In the genomic region with DNA sequence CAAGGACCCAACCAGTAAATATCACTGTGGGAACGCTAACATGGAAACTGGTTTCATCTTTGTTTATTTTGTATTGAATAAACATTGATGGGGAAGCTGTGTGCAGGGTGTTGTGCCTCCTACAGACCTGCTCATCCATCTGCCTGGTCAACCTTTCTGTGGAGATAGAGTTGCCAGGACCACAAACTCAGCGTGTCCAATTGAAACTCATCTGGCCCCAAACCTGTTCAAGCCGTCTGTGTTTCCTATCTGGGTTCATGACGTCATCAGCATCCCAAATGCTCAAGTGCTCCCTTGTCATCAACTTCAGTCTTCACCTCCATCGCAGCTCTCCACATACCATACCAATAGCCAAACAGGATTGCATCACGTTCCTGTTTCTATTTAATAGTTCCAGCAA, we compare ENCODE assay signal across 27 mouse cellular contexts.
DNase-seq lines count a peak whose midpoint lies in the region; ATAC-seq lines count a peak whose summit lies in the region.
"Had no signal": no experiment of that assay in that cellular context is flagged by ENCODE, and none has a peak within 500 bp of the region (broad histone marks: within the 10 kb centered on the region; RNA-seq: fewer than 3 reads in every experiment).

No protein-coding gene starts in this region.

- 47% methylated on average over 6 of the region's 6 CpGs for WGBS in heart, embryonic 10.5 days
- WGBS in heart, embryonic 15.5 days, result 48% methylated on average over 6 of the region's 6 CpGs
- whole genome bisulfite sequencing in midbrain, embryonic 13.5 days, result 95% methylated on average over 6 of the region's 6 CpGs

- no peak overlapping the region for H3K4me2 ChIP-seq in heart, embryonic 15.5 days
- H3K4me2 ChIP-seq in midbrain, embryonic 13.5 days (replicated peaks), result no peak overlapping the region
- H3K4me2 ChIP-seq: embryonic facial prominence, embryonic 12.5 days; forebrain, embryonic 15.5 days; hindbrain, embryonic 14.5 days; limb, embryonic 12.5 days; midbrain, embryonic 11.5 days; stomach, embryonic 15.5 days had no signal

- H3K27ac ChIP-seq in heart, embryonic 10.5 days, result 0 out of 2 replicates have a peak overlapping the region, but pooled peaks have one; percentile 29
- peak overlapping the region; percentile 74 for H3K27ac ChIP-seq in heart, embryonic 15.5 days
- no peak overlapping the region for H3K27ac ChIP-seq in midbrain, embryonic 13.5 days
- H3K27ac ChIP-seq: embryonic facial prominence, embryonic 12.5 days; forebrain, embryonic 15.5 days; hindbrain, embryonic 14.5 days; left cerebral cortex, adult 2 months; limb, embryonic 12.5 days; stomach, embryonic 15.5 days had no signal

- no peak overlapping the region for H3K4me3 ChIP-seq in heart, embryonic 10.5 days
- no peak overlapping the region for H3K4me3 ChIP-seq in heart, embryonic 15.5 days
- H3K4me3 ChIP-seq in midbrain, embryonic 13.5 days (replicated peaks), result no peak overlapping the region
- H3K4me3 ChIP-seq: embryonic facial prominence, embryonic 12.5 days; forebrain, embryonic 15.5 days; left cerebral cortex, adult 2 months; limb, embryonic 12.5 days; stomach, embryonic 15.5 days had no signal

- DNase-seq in heart, embryonic 10.5 days (ENCODE audit: low spot score), result peak; percentile 78
- DNase-seq in heart, postnatal 14 days, result no peak
- DNase-seq in layer of hippocampus, adult 11-12 months (ENCODE audit: low spot score), result peak; percentile 43
- peak; percentile 74 for DNase-seq in layer of hippocampus, adult 9-11 months
- DNase-seq in cerebellum, adult 11 months, result no peak
- DNase-seq in testis, postnatal 10 days (ENCODE audit: low spot score), result no peak
- DNase-seq: adrenal gland, postnatal 14 days; cerebellum, adult 11-12 months; cerebellum, adult 9-11 months; embryo, embryonic 11 days; gastrocnemius, postnatal 25 days; kidney, adult 9 months; kidney, postnatal 10 days; lung, postnatal 36 days; retina, postnatal 1 day; right cerebral cortex, postnatal 14 days; thymus, postnatal 14 days had no signal

- H3K36me3 ChIP-seq in heart, embryonic 10.5 days, result no peaks in the 10 kb centered on the region
- no peaks in the 10 kb centered on the region for H3K36me3 ChIP-seq in heart, embryonic 15.5 days
- H3K36me3 ChIP-seq in midbrain, embryonic 13.5 days, result no peaks in the 10 kb centered on the region
- H3K36me3 ChIP-seq: embryonic facial prominence, embryonic 12.5 days; forebrain, embryonic 15.5 days; limb, embryonic 12.5 days; stomach, embryonic 15.5 days had no signal

- H3K4me1 ChIP-seq in heart, embryonic 10.5 days, result peaks cover 4% of the 10 kb centered on the region; the same call in 1 of the 2 replicates
- H3K4me1 ChIP-seq in heart, embryonic 15.5 days (replicated peaks), result peaks cover 7% of the 10 kb centered on the region
- H3K4me1 ChIP-seq in midbrain, embryonic 13.5 days (replicated peaks), result no peaks in the 10 kb centered on the region
- H3K4me1 ChIP-seq: embryonic facial prominence, embryonic 12.5 days; forebrain, embryonic 15.5 days; limb, embryonic 12.5 days; stomach, embryonic 15.5 days had no signal

- no peak overlapping the region for H3K9ac ChIP-seq in heart, embryonic 15.5 days
- H3K9ac ChIP-seq in midbrain, embryonic 13.5 days (replicated peaks), result no peak overlapping the region
- H3K9ac ChIP-seq: embryonic facial prominence, embryonic 12.5 days; forebrain, embryonic 15.5 days; hindbrain, embryonic 14.5 days; limb, embryonic 12.5 days; stomach, embryonic 15.5 days had no signal

- peak; percentile 70 for ATAC-seq in heart, embryonic 15.5 days (replicated peaks; ENCODE audit: insufficient number of reproducible peaks, insufficient read depth, low FRiP score, low read depth)
- ATAC-seq in midbrain, embryonic 13.5 days, result no peak
- ATAC-seq: forebrain, embryonic 15.5 days; intestine, postnatal 0 days had no signal

- H3K9me3 ChIP-seq in heart, embryonic 10.5 days, result no peaks in the 10 kb centered on the region
- H3K9me3 ChIP-seq in heart, embryonic 15.5 days (replicated peaks), result no peaks in the 10 kb centered on the region
- H3K9me3 ChIP-seq in midbrain, embryonic 13.5 days, result peaks cover 5% of the 10 kb centered on the region; the same call in 1 of the 2 replicates
- H3K9me3 ChIP-seq: embryonic facial prominence, embryonic 12.5 days; forebrain, embryonic 15.5 days; stomach, embryonic 15.5 days had no signal

- H3K27me3 ChIP-seq in heart, embryonic 10.5 days (ENCODE audit: insufficient read depth, poor library complexity, severe bottlenecking), result no peaks in the 10 kb centered on the region
- H3K27me3 ChIP-seq in heart, embryonic 15.5 days, result no peaks in the 10 kb centered on the region
- no peaks in the 10 kb centered on the region for H3K27me3 ChIP-seq in midbrain, embryonic 13.5 days
- H3K27me3 ChIP-seq: embryonic facial prominence, embryonic 12.5 days; forebrain, embryonic 15.5 days; limb, embryonic 12.5 days; stomach, embryonic 15.5 days had no signal

- intact Hi-C loops in heart, postnatal 14 days (cut with DNase I), result no loop called here

Comparison
In these comparisons a context has a peak if more than half of its experiments do, and no peak if none do; other contexts are left out.
1. DNase-seq: peak in heart, embryonic 10.5 days (single experiment), layer of hippocampus, adult 11-12 months (single experiment) and layer of hippocampus, adult 9-11 months (single experiment); none in heart, postnatal 14 days (0 of 2), cerebellum, adult 11 months (single experiment) and testis, postnatal 10 days (single experiment).